Mouse (Mus musculus): ENCODE results near the gene Gng11. TPM values are rescaled to one million over a fixed set of nuclear protein-coding genes. Genes with fewer than 3 reads are reported as not detected.

The Gng11 gene
- total RNA-seq, 2 experiments from 2014 or later = 1.2 TPM; not detected in 1

- ATAC-seq (replicated peaks; ENCODE audit: low FRiP score, poor library complexity, severe bottlenecking) = no peak
These were observed 50.7 kb downstream of the Gng11 start for GRCm38 (mm10) chr6:4054387-4054786.

Other genes with a start within 250 kb of the Gng11 start
- not detected in 2 replicates for gene Calcr, start 239.2 kb upstream of the Gng11 start, total RNA-seq (2015; ENCODE audit: low replicate concordance)
- not detected in 2 replicates for gene Calcr, start 239.2 kb upstream of the Gng11 start, total RNA-seq (2017; ENCODE audit: low replicate concordance)
- gene Tfpi2, start 15.0 kb upstream of the Gng11 start, total RNA-seq (2015; ENCODE audit: low replicate concordance) = not detected in 2 replicates
- gene Tfpi2, start 15.0 kb upstream of the Gng11 start, total RNA-seq (2017; ENCODE audit: low replicate concordance) = not detected in 2 replicates
- gene Gngt1, start 10.1 kb upstream of the Gng11 start, total RNA-seq (2015; ENCODE audit: low replicate concordance) = not detected in 2 replicates
- not detected in 2 replicates for gene Gngt1, start 10.1 kb upstream of the Gng11 start, total RNA-seq (2017; ENCODE audit: low replicate concordance)
- 20.8 and 21.7 TPM in 2 replicates for gene Bet1, start 83.1 kb downstream of the Gng11 start, total RNA-seq (2015; ENCODE audit: low replicate concordance)
- gene Bet1, start 83.1 kb downstream of the Gng11 start, total RNA-seq (2017; ENCODE audit: low replicate concordance) = 8.1 and 13.1 TPM in 2 replicates